Mouse (Mus musculus) G1E-ER4 (cell line): ENCODE measurements around the gene Fank1. TPM values are rescaled to one million over a fixed set of nuclear protein-coding genes. Genes with fewer than 3 reads are reported as not detected.

Experiments used
- GATA1 ChIP-seq: IDR thresholded peaks from one replicate; pipeline ENCODE4 v1.8.0; 2012; ENCODE audit warnings: low read length, inconsistent platforms
- polyA plus RNA-seq: library from polyadenylated mRNA; stranded (reverse); fragments of >175 nt; gene quantifications from 2 replicates; pipeline ENCODE4 v1.2.3, GENCODE M21; 2012

Fank1 gene
- polyA plus RNA-seq, 1 experiment = not detected

DNA sequence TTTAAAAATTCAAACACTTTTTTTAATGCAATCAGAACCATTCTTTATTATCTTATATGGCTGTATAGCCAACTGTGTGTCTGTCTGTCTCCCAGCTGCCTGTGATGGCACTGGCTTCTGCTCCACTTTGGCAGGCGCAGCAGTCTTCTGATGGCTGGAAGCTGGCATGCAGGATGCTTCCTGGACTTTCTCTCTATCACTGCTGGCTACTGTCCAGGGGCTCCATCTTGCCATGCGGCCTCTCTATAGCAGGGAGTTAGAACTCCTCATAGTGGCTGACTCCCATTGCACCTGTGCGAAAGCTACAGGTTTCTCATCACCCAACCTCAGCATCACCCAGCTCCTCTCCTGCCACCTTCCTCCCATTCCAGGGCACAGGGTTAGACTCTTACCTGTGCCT lies 81.8 kb downstream of the Fank1 start:
- TF ChIP-seq GATA1 = no peak

DNA sequence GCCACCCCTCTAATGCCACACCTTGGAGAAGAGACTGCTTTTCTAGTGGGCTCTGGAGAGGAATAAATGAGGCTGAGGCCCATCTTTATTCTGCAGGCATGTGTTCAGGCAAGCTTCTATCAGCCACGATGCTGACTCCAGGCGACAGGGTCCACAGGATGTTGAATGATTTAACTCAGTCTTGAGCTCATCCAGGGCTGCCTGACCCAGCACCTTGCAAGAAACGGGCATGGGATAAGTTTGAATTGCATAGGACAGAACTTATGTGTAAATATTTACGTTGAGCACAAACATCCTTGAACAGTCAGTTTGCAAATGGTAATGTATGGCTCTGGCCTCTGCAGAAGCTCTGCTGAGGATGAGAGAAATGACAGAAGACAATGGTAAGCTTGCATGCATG lies 82.9 kb downstream of the Fank1 start:
- no peak for TF ChIP-seq GATA1

DNA sequence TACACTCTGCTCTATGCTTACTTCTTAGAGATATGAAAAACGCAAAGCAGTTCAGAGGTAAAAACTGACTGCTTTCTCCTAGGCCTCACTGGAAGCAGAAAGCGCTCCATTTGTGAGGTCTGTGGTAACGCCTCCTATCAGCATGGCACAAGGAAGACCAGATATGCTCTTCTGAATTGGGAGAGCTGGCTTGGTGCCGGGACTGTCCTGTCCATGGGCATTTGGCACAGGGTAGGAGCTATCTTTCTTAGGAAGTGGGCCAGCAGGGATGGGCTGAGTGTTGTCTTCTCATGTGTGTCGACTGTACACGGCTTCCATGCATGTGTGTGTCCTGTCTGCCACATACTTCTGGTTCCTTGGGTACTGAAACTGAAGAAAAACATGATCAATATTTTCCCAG lies 85.6 kb downstream of the Fank1 start:
- TF ChIP-seq GATA1 = no peak

DNA sequence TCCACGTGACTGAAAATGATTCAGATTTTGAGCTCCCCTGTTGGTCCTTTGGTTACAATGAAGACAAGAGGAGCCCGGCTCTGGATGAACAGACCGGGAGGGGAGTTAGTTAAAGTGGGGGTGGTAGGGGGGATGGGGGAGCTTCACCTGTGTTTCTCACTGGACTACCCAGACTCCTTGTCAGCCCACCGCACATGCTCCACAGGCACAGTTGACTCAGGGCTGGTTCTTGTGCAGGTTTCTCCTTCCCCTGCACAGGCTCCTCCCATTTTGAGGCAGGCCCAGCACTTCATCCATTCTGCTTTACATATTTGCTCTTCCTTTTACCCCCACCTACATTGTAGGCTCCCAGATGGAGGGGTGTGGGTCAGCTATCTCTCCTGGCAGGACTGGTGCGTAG lies 86.1 kb downstream of the Fank1 start:
- TF ChIP-seq GATA1 = no peak

DNA sequence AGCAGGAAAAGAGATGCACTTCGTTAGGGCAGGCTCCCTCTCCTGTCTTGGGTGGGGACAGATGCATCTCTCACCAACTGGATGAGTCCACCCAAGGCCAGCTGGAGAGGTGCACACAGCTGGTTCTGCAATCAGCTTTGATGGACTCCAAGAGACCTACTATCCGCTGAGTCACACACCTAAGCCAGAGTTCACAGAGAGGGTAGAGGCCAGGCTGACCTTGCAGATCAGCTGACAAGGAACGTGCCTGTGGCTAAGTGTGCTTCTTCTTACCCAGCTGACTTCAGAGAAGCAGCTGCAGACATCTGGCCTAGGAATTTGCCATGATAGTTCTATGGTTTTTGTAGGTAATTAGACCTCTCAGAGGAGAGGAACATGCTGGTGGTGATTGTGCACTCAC lies 86.5 kb downstream of the Fank1 start:
- TF ChIP-seq GATA1 = no peak

DNA sequence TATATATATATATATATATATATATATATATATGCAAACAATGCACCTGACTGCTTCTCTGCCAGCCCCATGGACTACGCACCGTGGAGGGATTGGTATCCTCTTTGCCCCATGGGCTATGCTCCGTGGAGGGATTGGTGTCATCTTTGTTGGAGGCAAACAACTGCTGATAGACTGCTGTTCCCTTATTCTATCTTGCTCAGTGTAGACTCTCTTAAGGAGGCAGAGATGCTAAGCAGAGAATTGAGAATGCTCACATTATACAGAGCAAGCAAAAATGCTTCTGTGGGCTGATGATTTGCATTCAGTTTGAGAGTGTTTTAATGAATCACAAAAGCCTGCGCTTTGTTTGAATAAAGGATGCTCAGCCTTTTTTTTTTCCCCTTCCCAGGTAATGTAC lies 87.0 kb downstream of the Fank1 start:
- TF ChIP-seq GATA1 = no peak

DNA sequence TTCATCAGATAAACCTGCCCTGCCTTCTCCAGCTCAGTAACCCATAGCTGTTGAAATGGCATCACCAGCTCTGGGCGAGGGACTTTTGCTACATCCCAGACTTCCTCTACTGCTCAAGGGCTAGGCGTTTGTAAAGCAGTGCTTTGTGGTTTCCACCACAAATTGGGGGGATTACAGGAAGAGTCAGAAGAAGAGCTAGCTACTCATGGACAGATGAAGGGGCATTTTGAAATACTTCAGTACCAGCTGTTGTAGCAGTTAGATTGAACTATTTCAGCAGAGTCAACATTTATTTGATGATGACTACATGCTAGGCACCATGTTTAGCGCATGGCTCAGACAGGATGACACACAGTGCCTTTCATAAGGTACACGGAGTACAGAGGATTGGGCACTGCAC lies 93.6 kb downstream of the Fank1 start:
- no peak for TF ChIP-seq GATA1

DNA sequence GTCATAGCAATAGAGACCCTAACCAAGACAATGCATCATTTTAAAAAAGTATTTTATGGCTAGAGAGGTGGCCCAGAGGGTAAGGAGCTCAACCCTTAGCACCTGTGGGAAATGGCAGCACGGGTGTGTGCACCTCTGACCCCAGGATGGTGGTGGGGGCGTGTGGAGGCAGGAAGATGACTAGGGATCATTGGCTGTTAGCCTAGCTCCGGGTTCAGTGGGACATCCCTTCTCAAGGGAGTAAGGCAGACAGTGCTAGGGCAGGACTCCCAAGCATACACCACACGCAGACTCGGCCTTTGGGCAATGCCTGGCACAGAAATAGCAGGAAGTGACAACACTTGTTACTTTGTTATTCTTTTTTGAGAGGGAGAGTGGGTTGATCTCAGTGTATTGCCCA lies 96.0 kb downstream of the Fank1 start:
- no peak for TF ChIP-seq GATA1

DNA sequence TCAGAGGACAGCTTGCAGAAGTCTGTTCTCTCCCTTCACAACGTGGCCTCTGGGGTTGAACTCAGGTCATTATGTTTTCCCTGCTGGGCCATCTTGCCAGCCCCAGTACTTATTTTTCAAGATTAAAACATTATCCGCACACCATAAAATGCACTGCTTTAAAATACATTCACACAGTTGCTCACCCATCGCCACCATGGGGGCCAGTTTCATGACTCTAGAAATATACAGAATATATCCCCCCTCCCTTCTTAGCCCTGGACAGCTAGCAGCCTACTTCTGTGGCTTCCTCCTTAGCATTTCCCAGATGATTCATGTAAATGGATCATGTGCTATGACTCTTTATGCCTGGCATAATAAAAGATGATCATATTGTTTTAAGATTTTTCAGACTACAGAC lies 99.5 kb downstream of the Fank1 start:
- TF ChIP-seq GATA1 = no peak

DNA sequence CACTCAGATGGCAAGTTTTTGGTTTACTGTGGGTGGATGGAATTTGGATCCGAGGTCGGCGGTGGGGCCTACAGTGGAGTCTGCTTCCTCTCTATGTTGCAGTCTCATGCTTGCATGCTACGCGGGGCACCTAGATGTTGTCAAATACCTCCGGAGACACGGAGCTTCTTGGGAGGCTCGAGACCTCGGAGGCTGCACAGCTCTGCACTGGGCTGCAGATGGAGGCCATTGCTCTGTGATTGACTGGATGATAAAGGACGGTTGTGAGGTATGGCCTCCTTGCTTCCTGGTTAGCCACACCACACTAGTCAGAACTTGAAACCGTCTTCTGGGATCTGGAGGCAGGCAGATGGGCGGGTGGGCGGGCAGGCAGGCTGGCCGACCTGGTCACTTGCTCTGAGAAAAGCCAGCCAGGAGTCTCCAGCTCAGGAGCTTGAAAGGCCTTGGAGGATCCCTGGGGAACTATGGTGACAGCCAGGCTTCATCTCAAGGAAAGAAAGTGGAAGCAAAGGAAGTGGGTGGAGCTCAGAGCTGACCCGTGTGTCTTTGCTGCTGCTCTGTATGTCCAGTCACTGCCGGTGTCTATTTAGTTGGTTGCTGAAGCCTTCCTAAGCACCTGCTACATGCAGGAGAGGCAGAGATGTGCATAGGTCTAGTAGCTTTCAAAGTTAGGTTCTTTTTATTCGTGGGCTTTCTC lies 100.1 kb downstream of the Fank1 start:
- no peak for TF ChIP-seq GATA1

DNA sequence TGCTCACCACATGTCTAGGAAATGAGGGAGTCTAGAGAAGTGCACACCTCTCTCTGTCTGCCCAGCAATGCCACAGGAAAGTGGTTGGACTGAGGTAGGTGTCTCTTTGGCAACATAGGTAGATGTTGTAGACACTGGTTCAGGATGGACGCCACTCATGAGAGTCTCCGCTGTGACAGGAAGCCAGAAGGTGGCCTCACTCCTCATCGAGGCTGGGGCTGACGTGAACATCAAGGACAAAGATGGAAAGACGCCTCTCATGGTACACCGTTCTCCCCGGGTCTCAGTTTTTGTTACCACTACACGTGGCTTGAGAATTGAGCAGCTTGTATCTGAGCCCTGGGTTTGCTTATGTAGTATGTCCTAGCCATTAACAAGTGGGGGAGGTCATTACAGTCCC lies 103.1 kb downstream of the Fank1 start:
- no peak for TF ChIP-seq GATA1

DNA sequence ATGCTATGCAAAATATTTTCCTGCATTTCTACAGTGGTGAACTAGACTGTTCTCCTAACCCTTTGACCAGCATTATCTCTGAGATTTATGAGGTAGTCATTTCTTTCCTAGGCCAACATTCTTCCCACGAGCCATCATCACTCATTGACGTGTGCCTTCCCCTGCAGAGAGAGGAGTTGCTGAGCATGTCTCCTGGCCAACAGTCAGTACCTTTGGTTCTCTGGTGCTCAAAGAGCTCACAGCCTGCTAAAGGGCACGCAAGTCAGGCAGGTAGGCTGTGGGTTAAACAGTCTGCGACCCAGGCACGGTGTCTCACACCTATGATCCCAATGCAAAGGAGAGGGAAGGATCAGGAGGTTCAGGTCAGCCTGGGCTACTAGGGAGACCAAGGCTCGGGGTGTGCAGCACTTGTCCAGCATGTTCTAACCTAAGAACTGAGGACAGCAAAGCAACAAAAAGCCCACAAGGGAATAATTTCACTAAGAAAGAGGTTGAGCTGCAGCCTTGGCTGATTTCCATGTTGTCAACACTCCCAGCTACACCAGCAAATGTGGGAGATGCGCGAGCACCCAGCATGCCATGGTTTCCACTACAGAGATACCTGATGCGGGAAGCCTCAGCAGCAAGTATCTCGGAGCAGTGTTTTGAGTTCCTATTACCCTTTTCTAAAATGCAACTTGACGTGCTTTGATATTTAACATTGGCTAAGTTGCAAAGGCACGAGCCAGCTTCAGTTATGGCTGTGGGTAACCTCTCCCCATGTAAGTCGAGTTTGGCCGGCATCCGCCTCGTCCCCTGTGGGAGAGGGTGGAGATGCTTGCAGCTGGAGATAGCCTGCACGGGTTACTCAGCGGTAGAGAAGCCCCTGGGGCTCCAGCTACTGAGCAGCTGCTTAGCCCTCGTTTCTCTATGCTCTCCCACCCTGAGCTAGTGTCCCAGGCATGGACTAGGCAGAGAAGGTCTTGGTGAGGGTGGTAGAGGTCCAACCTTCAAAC lies 112.6 kb downstream of the Fank1 start:
- no peak for TF ChIP-seq GATA1

DNA sequence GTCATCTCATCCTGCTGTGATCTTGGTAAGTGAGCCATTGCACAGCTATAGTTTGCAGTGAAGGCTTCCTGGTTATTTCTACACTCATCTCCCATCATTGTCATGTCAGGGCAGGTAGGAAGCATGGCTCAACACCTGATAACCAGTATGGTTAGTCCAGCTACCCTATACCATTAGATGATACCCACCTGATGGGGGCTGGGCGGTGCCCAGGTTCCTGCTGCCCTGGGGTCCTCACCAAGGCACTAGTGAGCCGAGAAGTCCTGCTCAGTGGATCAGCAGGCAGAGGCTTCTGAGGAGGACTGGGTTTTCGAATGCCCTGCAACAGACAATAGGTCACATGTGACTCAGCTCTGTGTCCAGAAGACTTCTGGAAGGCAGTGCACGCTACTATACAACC lies 113.3 kb downstream of the Fank1 start:
- no peak for TF ChIP-seq GATA1

DNA sequence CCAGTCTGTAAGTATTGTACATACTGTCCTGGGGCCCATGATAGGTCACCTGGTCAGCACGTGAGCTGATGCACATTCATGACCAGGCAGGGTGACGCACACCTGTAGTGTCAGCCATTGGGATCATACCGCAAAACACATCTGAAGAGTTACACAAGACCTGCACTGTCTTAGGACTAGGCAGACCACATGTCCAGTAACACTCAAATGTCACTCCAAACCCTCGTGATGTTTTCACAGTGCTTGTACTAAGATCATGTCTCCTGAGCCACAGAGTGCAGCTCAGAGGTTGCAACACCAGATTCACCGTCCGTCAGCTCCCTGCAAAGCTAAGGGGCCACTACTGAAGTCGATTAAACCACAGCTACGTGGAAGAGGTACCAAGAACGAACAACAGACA lies 114.6 kb downstream of the Fank1 start:
- TF ChIP-seq GATA1 = no peak

DNA sequence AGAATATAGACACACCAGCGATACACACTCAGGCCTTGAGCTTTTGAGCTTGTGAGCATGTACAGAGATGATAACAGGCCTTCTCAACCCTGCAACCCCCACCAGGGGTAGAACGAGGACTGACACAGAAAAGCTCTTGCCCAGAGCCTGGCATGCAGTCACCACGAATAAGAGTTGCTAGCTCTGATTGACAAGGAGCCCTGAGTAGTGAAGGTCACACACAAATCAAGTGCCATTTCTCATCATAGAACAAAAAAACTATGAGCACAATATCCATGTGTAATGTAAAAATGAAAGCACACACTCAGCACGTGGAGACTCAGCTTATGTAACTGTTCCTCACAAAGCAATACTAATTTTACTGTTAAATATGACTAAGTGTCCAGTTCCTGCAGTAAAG lies 115.1 kb downstream of the Fank1 start:
- no peak for TF ChIP-seq GATA1

DNA sequence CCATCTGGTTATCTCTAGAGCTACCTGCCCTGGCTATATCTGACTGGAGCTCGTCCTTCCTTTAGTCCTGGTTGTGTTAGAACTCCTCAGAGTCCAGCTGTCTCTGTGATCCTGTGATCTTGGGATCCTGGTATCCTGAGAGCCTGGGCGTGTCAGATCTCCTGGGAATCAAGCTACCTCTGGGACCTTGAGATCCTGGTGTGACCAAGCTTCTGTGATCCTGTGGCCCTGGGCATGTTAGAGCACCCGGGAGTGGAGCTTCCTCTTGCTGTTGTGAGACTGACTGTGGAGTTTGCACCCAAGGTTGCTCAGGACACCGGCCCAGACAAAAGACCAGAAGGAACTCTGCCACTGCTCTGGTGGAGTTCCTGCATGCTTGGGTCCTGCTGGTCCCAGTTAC lies 122.7 kb downstream of the Fank1 start:
- no peak for TF ChIP-seq GATA1

DNA sequence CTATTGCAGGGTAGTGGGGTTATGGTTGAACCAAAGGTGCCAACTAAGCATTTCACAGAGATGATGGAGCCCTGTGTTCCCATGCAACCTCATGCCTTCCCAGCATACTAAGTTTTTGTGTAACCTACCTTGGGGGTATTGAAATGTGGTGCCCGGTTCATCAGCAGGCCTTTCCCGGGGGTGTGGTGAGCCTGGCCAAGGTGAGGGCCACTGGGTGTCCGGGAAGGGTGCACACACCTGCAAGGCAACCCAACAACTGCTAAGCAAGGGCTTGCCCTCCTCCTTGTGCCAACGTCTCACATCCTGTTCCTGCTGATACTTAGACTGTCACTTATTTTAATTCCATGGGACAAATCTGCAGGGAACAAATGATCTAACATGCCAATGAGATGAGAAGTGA lies 132.3 kb downstream of the Fank1 start:
- no peak for TF ChIP-seq GATA1
